Mouse (Mus musculus): ENCODE data around the gene Vwa2.

Vwa2 gene

GRCm38 (mm10) chr19:56949868-56950267 is 75.8 kb downstream of the Vwa2 start:
- no peak for DNase-seq (ENCODE audit: low read depth, low spot score)

DNA sequence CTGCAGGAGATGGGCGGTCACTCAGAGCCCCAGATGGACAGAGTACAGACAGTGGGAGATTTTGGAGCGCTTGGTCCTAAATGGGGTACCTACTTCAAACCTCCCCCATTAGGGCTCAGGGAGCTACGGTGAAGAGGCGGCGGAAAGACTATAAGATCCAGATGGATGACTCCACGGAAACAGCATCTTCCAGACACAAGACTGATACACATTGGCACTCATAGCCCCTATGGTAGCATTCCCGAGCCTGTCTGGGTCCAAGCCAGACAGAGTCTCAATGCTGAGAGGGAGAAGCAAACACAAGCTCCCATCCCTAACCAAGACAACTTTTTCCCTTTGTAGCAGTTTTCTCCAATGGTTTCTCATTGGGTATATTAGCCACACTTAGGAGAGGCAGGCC is 76.8 kb downstream of the Vwa2 start:
- no peak for DNase-seq (ENCODE audit: low read depth, low spot score)

GRCm38 (mm10) chr19:56953856-56954255 is 79.8 kb downstream of the Vwa2 start:
- DNase-seq (ENCODE audit: low read depth, low spot score): no peak

GRCm38 (mm10) chr19:56954857-56955256 is 80.8 kb downstream of the Vwa2 start:
- DNase-seq (ENCODE audit: low read depth, low spot score): no peak

DNA sequence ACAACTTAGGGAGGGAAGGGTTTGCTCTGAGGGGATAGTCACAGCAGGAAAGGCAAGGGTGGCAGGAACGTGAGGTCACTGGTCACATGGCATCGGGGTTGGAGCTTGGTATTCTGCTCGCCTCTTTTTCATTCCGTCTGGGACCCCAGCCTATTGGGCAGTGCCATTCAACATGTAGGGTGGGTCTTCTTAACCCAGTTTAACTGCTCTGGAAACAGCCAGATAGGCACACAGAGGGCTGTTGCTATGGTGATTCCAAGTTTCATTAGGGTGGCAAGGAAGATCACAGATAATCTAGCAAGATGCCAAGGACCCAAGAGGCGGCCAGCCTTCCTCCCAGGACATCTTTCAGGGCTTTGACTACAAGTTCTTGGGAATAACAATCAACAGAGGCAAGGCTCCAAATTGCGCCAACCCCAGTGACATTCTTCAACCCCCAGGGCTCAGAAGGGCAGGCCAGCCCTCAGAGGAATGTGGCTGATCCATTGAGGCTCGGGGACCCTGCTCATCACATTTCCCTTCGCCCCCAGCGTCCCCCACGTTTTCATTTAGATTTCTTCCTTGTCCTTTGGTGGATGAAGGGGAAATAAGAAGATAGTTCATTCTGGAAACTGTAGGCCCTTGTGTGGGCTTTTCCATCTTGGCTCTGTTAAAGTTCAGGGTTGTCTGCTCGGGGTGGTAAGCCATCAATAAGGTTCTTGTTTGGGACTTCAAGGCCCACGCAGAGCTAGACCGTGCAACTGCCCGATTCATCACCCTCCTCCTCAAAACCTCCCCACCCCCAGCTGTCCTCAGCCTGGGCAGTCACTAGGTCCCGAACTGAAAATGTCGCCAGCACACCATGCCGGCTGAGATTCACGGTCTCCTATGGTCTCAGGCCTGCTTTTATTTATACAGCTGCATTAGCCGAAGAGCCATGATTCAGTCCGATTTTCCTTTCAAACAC is 81.8 kb downstream of the Vwa2 start:
- no peak for DNase-seq (ENCODE audit: low read depth, low spot score)

GRCm38 (mm10) chr19:56958011-56958410 is 84.0 kb downstream of the Vwa2 start:
- DNase-seq (ENCODE audit: low read depth, low spot score): no peak

DNA sequence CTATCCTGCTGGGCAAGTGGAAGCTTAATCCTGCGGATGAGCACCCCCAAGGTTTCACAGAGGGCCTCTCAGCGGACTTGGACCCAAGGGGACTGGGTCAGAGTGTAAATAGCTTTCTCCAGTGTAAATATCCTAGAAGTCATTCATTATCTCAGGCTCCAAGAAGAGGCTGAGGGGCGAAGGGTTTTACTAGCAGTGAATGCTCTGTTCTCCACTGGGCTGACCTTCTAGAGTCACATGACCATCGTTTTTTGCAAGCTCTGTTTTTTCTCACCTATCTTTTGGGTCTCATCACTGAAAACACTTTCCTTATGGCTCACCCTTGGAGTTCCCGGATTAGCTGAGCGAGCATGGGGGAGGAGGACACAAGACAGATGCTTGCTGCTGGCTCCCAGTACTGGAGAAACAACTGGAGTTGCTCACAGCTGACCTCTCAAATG is 84.6 kb downstream of the Vwa2 start:
- no peak for DNase-seq (ENCODE audit: low read depth, low spot score)

- no peak for DNase-seq (ENCODE audit: low read depth, low spot score)
Observed at GRCm38 (mm10) chr19:56959057-56959456, 85.0 kb downstream of the Vwa2 start.

GRCm38 (mm10) chr19:56959601-56960000 is 85.6 kb downstream of the Vwa2 start:
- no peak for DNase-seq (ENCODE audit: low read depth, low spot score)
